Mouse (Mus musculus) erythroblast, embryonic 14.5 days (primary cell): ENCODE measurements around the gene Acot12.

ENCODE experiments used
- GATA1 ChIP-seq: IDR thresholded peaks from 2 replicates; pipeline ENCODE4 v1.6.1; 2012; ENCODE audit warnings: low read length, inconsistent platforms, mixed read lengths
- TAL1 ChIP-seq: IDR thresholded peaks from 3 replicates; pipeline ENCODE4 v1.6.1; 2012; ENCODE audit warnings: low read length, inconsistent platforms, mixed read lengths

GRCm38 (mm10) chr13:91778092-91778491 is 36.8 kb downstream of the Acot12 start:
- no peak for TF ChIP-seq TAL1
- peak; percentile 53 for TF ChIP-seq GATA1
